Mouse (Mus musculus) embryonic facial prominence, embryonic 11.5 days (tissue): ENCODE results near the gene Bnipl. TPM values are rescaled to one million over a fixed set of nuclear protein-coding genes. Genes with fewer than 3 reads are reported as not detected.
"Not testable (repeated sequence)": the region's sequence is repeated elsewhere in the genome, so short reads cannot be mapped to it uniquely, and the experiment has no call there.

ENCODE experiments used
- ATAC-seq: fragments of 200-750 bp; cut with Nextera tagmentation; replicated peaks from 2 replicates; pipeline ENCODE4 v1.8.0; 2017; ENCODE audit warnings: low read depth; ENCODE audit not compliant: insufficient number of reproducible peaks, low FRiP score, low TSS enrichment
- DNase-seq: peaks from one replicate; pipeline ENCODE4 v3.0.0-alpha.2; 2015; ENCODE audit warnings: low spot score
- H3K27ac ChIP-seq: fragments of 300-500 bp; sonication (generic); replicated peaks from 2 replicates; pipeline ENCODE4 v1.5.1; 2014; ENCODE audit warnings: mild to moderate bottlenecking, low read depth, low read length, control low read depth
- H3K27me3 ChIP-seq: fragments of 300-500 bp; sonication (generic); 2 replicates; pipeline ENCODE4 v1.6.1; 2014; ENCODE audit warnings: mild to moderate bottlenecking, low read length, moderate library complexity, mixed read lengths; ENCODE audit not compliant: control insufficient read depth, insufficient read depth
- H3K36me3 ChIP-seq: fragments of 300-500 bp; sonication (generic); replicated peaks from 2 replicates; pipeline ENCODE4 v1.6.1; 2014; ENCODE audit warnings: low read depth, mild to moderate bottlenecking, low read length, moderate library complexity, mixed read lengths; ENCODE audit not compliant: control insufficient read depth, insufficient read depth
- H3K4me1 ChIP-seq: fragments of 300-500 bp; sonication (generic); 2 replicates; pipeline ENCODE4 v1.6.1; 2014; ENCODE audit warnings: low read length, mixed read lengths; ENCODE audit not compliant: control insufficient read depth, insufficient read depth
- H3K4me2 ChIP-seq: fragments of 300-500 bp; sonication (generic); 2 replicates; pipeline ENCODE4 v1.6.1; 2014; ENCODE audit warnings: low read depth, mild to moderate bottlenecking, control low read depth, low read length, moderate library complexity
- H3K4me3 ChIP-seq: fragments of 300-500 bp; sonication (generic); 2 replicates; pipeline ENCODE4 v1.5.1; 2014; ENCODE audit warnings: low read depth, low read length, control low read depth
- H3K9ac ChIP-seq: fragments of 300-500 bp; sonication (generic); replicated peaks from 2 replicates; pipeline ENCODE4 v1.6.1; 2014; ENCODE audit warnings: mild to moderate bottlenecking, control low read depth, low read length
- H3K9me3 ChIP-seq: fragments of 300-500 bp; sonication (generic); replicated peaks from 2 replicates; pipeline ENCODE4 v1.6.1; 2016; ENCODE audit warnings: mild to moderate bottlenecking, low read length, inconsistent platforms, mixed read lengths; ENCODE audit not compliant: control insufficient read depth
- WGBS: fragments of 180-500 bp; shearing (Covaris S2); extraction: QIAGEN DNeasy Blood & Tissue Kit; methylation state at CpG from one replicate; pipeline ENCODE4 v1.1.7; 2014; 5-methylcytosine and 5-hydroxymethylcytosine counted together
- polyA plus RNA-seq: library from polyadenylated mRNA; unstranded; fragments of >200 nt; fragmentation: Nextera tagmentation; extraction: Ambion mirVana; gene quantifications from 2 replicates; pipeline ENCODE4 v1.2.1, GENCODE M21; 2014

Bnipl gene
- polyA plus RNA-seq, 1 experiment from 2014 or later = 2.9 TPM

DNA sequence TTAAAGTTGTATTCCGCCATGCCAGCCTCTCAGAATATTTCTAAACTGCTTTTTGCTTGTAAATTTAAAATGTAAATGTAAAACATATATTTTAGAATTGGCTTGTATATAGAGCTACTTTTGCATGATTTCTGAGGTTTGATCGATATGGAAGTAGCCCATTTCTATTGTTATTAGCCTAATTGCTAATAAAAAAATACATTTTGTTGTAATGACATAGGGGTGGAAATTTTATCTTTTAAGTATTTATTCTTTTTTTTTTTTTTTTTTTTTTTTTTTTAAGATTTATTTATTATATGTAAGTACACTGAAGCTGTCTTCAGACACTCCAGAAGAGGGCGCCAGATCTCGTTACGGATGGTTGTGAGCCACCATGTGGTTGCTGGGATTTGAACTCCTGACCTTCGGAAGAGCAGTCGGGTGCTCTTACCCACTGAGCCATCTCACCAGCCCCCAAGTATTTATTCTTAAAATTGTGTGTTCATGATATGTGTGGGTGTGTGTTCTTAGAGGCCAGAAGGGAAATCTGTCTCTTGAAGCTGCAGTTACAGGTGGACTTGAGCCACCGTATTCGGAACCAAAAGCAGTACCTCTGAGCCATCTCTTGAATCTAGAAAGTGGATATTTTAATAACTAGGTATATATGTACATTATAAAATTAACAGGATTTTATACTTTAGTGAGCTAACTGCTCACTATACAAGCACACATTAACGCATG is 37.9 kb downstream of the Bnipl start:
- not testable (repeated sequence) for H3K4me3 ChIP-seq, DNase-seq, H3K4me1 ChIP-seq, H3K27ac ChIP-seq, H3K4me2 ChIP-seq, H3K36me3 ChIP-seq, ATAC-seq, H3K27me3 ChIP-seq, H3K9me3 ChIP-seq, H3K9ac ChIP-seq
- whole genome bisulfite sequencing = 95% methylated on average over 7 of the region's 10 CpGs

GRCm38 (mm10) chr3:95210585-95210984 is 40.4 kb downstream of the Bnipl start:
- H3K27me3 ChIP-seq = no peaks in the 10 kb centered on the region
- H3K4me3 ChIP-seq = no peak overlapping the region
- no peak overlapping the region for H3K27ac ChIP-seq
- H3K9me3 ChIP-seq = no peaks in the 10 kb centered on the region
- WGBS = 90% methylated on average over 2 of the region's 2 CpGs
- no peak overlapping the region for H3K9ac ChIP-seq
- ATAC-seq = no peak
- no peaks in the 10 kb centered on the region for H3K36me3 ChIP-seq
- no peaks in the 10 kb centered on the region for H3K4me1 ChIP-seq
- H3K4me2 ChIP-seq = no peak overlapping the region
- no peak for DNase-seq

GRCm38 (mm10) chr3:95208286-95208685 is 42.7 kb downstream of the Bnipl start:
- peaks cover 4% of the 10 kb centered on the region for H3K36me3 ChIP-seq

DNA sequence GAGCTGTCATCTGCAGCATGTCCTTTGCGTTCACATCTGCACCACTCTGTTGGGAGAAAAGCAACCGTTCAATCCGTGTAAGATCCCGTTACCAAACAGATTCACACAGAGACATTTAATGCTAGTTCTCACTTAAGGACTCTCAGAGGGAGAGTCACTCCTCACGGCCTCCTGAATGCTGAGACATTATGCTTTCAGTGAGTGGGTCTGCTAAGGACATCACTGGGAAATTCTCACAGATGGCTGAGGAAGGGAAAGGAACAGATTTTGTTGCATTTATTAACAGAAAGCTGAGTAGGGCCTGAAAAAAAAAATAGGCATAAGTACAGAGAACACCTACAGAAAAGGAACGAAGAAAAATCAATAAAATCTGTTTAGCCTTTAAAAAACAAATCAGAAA is 47.1 kb downstream of the Bnipl start:
- no peak overlapping the region for H3K4me2 ChIP-seq
- H3K36me3 ChIP-seq = peaks cover 14% of the 10 kb centered on the region
- WGBS = 90% methylated on average over 6 of the region's 6 CpGs
- no peaks in the 10 kb centered on the region for H3K27me3 ChIP-seq
- H3K4me1 ChIP-seq = no peaks in the 10 kb centered on the region
- H3K9ac ChIP-seq = no peak overlapping the region
- no peak overlapping the region for H3K4me3 ChIP-seq
- H3K9me3 ChIP-seq = no peaks in the 10 kb centered on the region
- ATAC-seq = no peak
- no peak for DNase-seq
- H3K27ac ChIP-seq = no peak overlapping the region

More at GRCm38 (mm10) chr3:95208286-95208685, 42.7 kb downstream of the Bnipl start:
- DNase-seq (no peak), ATAC-seq (no peak)
- Histone ChIP-seq H3K4me3 (no peak overlapping the region), H3K4me1 (no peaks in the 10 kb centered on the region), H3K9me3 (no peaks in the 10 kb centered on the region), H3K27me3 (no peaks in the 10 kb centered on the region), H3K9ac (no peak overlapping the region), H3K27ac (no peak overlapping the region), H3K4me2 (no peak overlapping the region)
- 92% methylated on average over 4 of the region's 4 CpGs for WGBS

DNA sequence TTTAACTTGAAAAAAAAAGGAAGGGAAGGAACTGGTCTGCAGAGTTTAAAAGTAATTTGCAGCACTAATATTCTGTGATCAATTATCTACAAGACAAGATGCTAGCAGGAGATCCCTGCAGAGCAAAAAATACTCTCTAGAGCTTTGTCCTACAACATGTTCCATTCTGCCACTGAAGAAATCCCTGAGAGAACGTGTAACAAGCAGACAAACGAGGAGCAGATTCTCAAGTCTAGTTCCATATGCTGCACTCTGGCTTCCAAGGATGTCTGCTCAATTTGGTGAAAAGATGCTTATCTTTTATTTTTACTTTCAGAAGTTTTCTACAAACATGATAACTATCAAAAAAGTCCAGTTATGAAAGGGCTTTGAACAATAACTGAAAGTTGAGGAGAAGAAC is 50.4 kb downstream of the Bnipl start:
- no peaks in the 10 kb centered on the region for H3K27me3 ChIP-seq
- no peaks in the 10 kb centered on the region for H3K4me1 ChIP-seq
- H3K36me3 ChIP-seq = peaks cover 14% of the 10 kb centered on the region
- H3K4me2 ChIP-seq = no peak overlapping the region
- H3K9me3 ChIP-seq = no peaks in the 10 kb centered on the region
- no peak for ATAC-seq
- H3K27ac ChIP-seq = no peak overlapping the region
- no peak overlapping the region for H3K4me3 ChIP-seq
- H3K9ac ChIP-seq = no peak overlapping the region
- 75% methylated on average over 2 of the region's 2 CpGs for WGBS
- no peak for DNase-seq

GRCm38 (mm10) chr3:95200132-95200531 is 50.9 kb downstream of the Bnipl start:
- no peak overlapping the region for H3K4me2 ChIP-seq
- no peak overlapping the region for H3K9ac ChIP-seq
- DNase-seq (no peak), ATAC-seq (no peak)
- no peak overlapping the region for H3K4me3 ChIP-seq
- peaks cover 14% of the 10 kb centered on the region for H3K36me3 ChIP-seq
- H3K27ac ChIP-seq = no peak overlapping the region
- H3K4me1 ChIP-seq = no peaks in the 10 kb centered on the region
- H3K9me3 ChIP-seq = no peaks in the 10 kb centered on the region
- no peaks in the 10 kb centered on the region for H3K27me3 ChIP-seq
- WGBS = 81% methylated on average over 7 of the region's 7 CpGs

- Histone ChIP-seq H3K4me1 (no peaks in the 10 kb centered on the region), H3K4me2 (no peak overlapping the region), H3K36me3 (peaks cover 19% of the 10 kb centered on the region), H3K9me3 (no peaks in the 10 kb centered on the region), H3K27ac (no peak overlapping the region), H3K27me3 (no peaks in the 10 kb centered on the region), H3K4me3 (no peak overlapping the region), H3K9ac (no peak overlapping the region)
- 85% methylated on average over 1 of the region's 1 CpGs for WGBS
- ATAC-seq = no peak
- DNase-seq = no peak
These were observed 51.9 kb downstream of the Bnipl start for GRCm38 (mm10) chr3:95199101-95199500.

GRCm38 (mm10) chr3:95195772-95196171 is 55.2 kb downstream of the Bnipl start:
- Histone ChIP-seq H3K27me3 (no peaks in the 10 kb centered on the region), H3K4me1 (no peaks in the 10 kb centered on the region), H3K27ac (no peak overlapping the region), H3K4me3 (no peak overlapping the region), H3K9me3 (no peaks in the 10 kb centered on the region), H3K9ac (no peak overlapping the region), H3K36me3 (peaks cover 7% of the 10 kb centered on the region), H3K4me2 (no peak overlapping the region)
- 91% methylated on average over 2 of the region's 2 CpGs for WGBS
- no peak for ATAC-seq
- no peak for DNase-seq
